Mouse (Mus musculus) heart, postnatal 10 days (tissue): ENCODE results near the gene Npas1. TPM values are rescaled to one million over a fixed set of nuclear protein-coding genes. Genes with fewer than 3 reads are reported as not detected.
A peak's percentile ranks its signal among the peaks of the same experiment; 100 is the strongest.

Experiments
- DNase-seq, 2 experiments: peaks; one replicate each; pipeline ENCODE4 v3.0.0; 2021
- intact Hi-C: fragments of 180-260 bp; cut with DNase I; formaldehyde crosslinking; loops from one replicate; pipeline ENCODE4 v1.15.1; 2025
- total RNA-seq, 2 experiments: library from RNA; stranded (reverse); gene quantifications; 2 replicates each; pipeline ENCODE4 v1.2.3; 2021

The Npas1 gene
- total RNA-seq, 2 experiments from 2014 or later = not detected

DNA sequence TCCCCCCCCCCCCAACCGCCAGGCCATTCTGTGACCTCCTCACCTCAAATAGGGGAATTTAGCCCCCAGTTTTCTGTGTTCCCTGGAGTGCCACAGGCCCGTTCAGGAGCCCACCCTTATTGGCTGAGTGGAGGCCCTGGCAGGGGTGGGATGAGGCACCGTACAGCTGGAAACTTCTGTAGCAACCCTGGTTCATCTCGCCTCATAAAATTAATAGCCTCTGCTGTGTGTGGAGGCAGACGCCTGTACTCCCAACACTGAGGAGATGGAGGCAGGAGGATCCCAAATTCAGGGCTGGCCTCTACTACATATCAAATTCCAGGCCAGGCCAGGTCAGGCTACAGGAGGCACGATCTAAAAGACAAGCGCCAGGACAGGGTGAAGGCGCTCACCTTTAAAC, 3.7 kb downstream of the Npas1 start:
- no peak for DNase-seq
- intact Hi-C loops = no loop called here

GRCm38 (mm10) chr7:16472116-16472709, 5.3 kb downstream of the Npas1 start:
- intact Hi-C loops = no loop called here
- no peak for DNase-seq

DNA sequence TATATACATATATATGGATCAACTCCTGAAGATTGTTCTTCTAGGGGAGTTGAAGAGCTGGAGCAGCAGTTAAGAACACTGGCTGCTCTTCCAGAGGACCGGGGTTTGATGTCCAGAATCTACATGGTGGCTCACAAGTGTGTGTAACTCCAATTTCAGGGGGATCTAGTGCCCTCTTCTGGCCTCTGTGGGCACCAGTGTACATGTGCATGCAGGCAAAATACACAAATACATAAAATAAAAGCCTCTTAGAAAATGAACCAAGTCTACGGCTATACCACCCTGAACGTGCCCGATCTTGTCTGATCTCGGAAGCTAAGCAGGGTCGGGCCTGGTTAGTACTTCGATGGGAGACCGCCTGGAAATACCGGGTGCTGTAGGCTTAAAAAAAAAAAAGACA, 6.0 kb downstream of the Npas1 start:
- no peak for DNase-seq
- intact Hi-C loops = no loop called here

- intact Hi-C loops = no loop called here
- no peak for DNase-seq
Observed at GRCm38 (mm10) chr7:16468115-16468514, 9.4 kb downstream of the Npas1 start.

DNA sequence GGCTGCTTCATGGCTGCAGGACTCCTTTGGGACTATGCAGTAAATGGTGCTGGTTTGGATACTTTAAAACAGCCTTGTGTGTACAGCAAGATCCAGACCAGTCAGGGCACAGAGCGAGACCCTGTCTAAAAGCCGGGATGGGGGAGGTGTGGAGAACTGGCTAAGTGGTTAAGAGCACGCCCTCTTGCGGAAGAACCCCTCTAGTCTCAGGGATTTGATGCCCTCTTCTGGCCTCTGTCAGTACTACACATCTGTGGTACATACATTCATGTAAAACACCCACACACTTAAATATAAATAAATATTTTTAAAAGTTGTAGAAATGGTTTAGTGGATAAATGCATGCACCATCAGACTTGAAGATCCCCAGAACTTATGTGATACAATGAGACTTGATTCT, 11.0 kb downstream of the Npas1 start:
- peak in 1 of 2 experiments; percentile 20 for DNase-seq
- intact Hi-C loops = no loop called here

GRCm38 (mm10) chr7:16465568-16465967, 12.0 kb downstream of the Npas1 start:
- intact Hi-C loops = loop anchor here (1.0 to 2.0 kb wide), 3 partner anchors 26 to 154 kb away; no protein-coding TSS in a partner anchor
- DNase-seq = no peak

DNA sequence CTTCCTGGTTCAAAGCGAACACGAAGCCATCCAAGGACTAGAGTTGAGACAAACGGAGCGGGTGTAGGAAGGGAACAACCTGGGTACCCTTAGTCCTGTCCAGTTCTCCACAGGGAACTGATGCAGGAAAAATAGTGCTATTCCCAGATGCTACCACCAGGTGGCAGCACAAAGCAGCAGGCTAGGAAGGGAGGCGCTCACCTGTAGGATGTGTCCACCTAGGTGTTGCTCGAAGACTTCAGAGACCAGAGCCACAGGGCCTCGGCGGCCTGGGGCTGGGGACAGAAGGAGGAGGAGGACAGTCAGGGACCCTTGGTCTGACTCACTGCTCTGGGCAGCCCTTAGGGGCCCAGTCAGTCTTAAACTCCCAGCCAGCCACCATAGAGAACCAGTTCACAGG, 12.4 kb downstream of the Npas1 start:
- peak; percentile 74 to 83 for DNase-seq
- intact Hi-C loops = loop anchor here (1.0 to 2.0 kb wide), 3 partner anchors 26 to 154 kb away; no protein-coding TSS in a partner anchor

DNA sequence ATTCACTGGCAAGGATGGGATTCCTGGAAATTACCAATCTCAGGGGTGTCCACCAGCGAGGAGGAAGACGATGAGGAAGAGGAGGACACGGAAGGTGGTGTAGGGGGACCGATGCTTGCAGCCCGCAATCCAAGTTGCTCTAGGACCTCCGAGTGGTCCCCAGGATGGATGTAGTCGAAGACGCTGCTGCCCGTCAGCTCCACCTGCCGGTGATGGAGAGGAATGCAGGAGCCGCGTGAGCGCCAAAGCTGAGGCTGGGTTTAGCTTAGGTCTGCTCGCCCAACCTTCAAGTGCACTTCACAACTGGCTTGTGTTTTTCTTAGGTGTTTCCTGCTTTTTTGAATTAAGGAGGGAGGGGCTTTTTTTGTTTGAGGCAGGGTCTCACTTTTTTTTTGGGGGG, 14.3 kb downstream of the Npas1 start:
- intact Hi-C loops = loop anchor here (1.0 to 5.0 kb wide), 2 partner anchors 67 to 86 kb away; no protein-coding TSS in a partner anchor
- DNase-seq = peak; percentile 89 to 93

GRCm38 (mm10) chr7:16461705-16462104, 15.8 kb downstream of the Npas1 start:
- intact Hi-C loops = loop anchor here (5.0 kb wide), 1 partner anchor 84 kb away; no protein-coding TSS in a partner anchor
- DNase-seq = no peak

GRCm38 (mm10) chr7:16461151-16461550, 16.4 kb downstream of the Npas1 start:
- intact Hi-C loops = loop anchor here (5.0 kb wide), 1 partner anchor 84 kb away; no protein-coding TSS in a partner anchor
- DNase-seq = no peak

DNA sequence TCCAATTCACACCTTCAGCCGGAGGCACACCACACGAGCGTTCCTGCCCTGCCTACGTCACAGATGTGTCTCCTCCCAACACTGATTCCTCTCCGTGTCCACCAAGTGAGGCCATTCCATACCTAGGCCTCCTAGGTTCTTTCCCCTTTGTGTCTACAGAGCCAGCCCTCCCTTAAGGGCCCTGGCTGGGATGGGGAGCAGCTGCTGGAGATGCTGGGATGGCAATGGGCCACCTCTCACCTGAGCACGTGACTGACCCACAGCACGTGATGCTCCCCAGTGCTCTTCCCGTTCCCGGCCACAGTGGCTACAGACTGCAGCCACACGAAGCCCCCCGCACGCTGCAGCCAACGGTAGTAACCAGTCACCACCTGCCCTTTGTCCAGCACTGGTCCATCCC, 17.0 kb downstream of the Npas1 start:
- intact Hi-C loops = loop anchor here (5.0 kb wide), 1 partner anchor 83 kb away; no protein-coding TSS in a partner anchor
- no peak for DNase-seq

DNA sequence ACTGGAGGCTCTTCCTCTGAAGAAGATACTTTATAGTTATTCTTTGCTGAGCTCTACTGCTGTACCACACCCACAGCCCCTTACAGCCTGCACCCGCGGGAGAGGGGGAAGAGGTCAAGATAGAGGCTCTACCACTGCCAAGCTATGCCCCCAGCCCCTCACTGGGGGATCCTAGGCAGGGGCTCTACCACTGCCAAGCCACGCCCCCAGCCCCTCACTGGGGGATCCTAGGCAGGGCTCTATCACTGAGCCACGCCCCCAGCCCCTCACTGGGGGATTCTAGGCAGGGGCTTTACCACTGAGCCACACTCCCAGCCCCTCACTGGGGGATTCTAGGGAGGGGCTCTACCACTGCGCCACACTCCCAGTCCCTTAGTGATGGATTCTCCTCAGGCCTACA, 21.2 kb downstream of the Npas1 start:
- DNase-seq = no peak
- intact Hi-C loops = no loop called here

GRCm38 (mm10) chr7:16455016-16455415, 22.5 kb downstream of the Npas1 start:
- no peak for DNase-seq
- intact Hi-C loops = no loop called here

DNA sequence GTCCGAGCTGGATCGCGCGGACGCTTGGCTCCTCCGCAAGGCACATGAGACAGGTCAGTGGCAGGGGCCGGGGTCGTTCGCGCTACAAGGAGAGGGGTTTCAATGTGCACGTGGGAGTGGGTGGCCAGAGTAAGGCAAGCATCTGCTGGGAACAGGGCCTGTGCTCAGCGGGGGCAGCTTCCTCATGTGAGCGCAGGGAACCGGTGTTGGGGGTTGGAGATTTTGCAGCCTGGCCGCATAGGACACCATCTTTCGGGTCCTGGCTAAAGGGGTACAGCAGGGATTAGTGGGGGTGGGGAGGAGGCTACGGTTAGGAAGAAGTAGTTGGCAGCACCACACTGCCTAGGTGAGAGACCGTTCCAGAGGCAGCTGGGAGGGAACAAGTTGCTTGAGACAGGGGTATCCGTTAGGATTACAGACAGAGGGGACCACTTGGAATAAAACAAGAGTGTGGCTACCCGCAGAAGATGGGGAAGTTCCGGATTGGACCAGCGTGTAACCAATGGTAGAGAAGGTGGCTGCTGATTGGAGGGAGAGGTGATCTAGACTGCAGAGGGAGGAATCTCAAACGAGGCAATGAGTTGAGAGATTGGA, 24.3 kb downstream of the Npas1 start:
- intact Hi-C loops = no loop called here
- DNase-seq = peak; percentile 46 to 68

DNA sequence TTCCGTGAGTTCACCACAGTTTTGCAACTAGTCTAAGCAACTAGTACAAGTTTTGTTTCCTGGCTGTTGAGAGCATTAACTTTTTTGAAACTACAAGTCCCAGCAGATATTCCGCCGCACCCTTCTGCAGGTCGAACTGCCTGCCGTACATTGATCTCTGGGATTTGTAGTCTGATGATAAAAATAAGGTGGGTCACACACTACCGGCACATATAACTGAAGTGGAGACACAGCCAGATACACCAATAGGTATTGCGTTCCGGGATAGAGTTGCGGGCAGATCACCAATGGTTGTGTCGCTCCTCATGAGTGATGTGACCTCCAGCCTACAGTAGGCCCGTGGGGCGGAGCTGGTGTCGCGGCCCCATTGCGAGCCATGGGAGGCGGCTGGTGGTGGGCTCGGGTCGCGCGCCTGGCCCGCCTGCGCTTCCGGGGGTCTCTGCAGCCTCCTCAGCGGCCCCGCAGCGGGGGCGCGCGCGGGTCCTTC, 24.9 kb downstream of the Npas1 start, which contains the start of gene Tmem160:
TSS of gene Tmem160 (plus strand) at position 193 of the 487 bp plus-strand sequence.
- intact Hi-C loops = no loop called here
- peak; percentile 94 to 95 for DNase-seq

DNA sequence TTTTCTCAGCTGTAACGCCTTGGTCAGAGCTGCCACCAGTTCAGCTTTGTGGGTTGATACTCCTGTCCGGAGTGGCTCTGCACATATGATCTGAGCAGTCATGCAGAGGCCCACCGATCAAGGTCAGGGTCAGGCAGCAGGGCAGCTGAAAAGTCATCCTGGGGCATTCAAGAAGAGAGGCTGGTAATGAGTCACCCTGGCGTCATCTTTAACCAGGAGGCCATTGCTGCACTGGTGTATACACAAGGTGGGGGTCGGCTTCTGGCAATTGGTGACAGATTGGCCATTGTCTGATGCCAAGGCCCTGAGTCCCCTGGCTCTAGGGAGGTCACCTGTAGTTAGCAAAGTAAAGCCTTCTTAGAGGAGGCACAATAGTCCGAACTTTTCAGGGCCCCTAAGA, 25.9 kb downstream of the Npas1 start:
- intact Hi-C loops = no loop called here
- DNase-seq = no peak

GRCm38 (mm10) chr7:16441241-16441640, 36.3 kb downstream of the Npas1 start:
- intact Hi-C loops = no loop called here
- DNase-seq = no peak

DNA sequence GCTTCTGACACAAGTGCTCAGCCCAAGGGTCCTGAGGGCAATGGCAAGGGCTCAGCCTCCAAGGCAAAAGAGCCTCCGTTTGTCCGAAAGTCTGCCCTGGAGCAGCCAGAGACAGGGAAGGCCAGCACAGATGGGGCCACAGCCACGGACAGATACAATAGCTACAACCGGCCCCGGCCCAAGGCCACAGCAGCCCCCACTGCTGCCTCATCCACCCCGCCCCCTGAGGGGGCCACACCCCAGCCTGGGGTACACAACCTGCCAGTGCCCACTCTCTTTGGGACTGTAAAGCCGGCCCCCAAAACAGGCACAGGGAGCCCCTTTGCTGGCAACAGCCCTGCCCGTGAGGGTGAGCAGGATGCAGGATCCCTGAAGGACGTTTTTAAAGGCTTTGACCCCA, 42.4 kb downstream of the Npas1 start:
- DNase-seq = no peak
- intact Hi-C loops = no loop called here

GRCm38 (mm10) chr7:16433352-16433971, 44.1 kb downstream of the Npas1 start:
- DNase-seq = no peak
- intact Hi-C loops = no loop called here

GRCm38 (mm10) chr7:16426129-16426729, 51.3 kb downstream of the Npas1 start:
- peak; percentile 88 to 92 for DNase-seq
- intact Hi-C loops = loop anchor here (1.0 to 2.0 kb wide), 2 partner anchors 30 to 39 kb away; no protein-coding TSS in a partner anchor

DNA sequence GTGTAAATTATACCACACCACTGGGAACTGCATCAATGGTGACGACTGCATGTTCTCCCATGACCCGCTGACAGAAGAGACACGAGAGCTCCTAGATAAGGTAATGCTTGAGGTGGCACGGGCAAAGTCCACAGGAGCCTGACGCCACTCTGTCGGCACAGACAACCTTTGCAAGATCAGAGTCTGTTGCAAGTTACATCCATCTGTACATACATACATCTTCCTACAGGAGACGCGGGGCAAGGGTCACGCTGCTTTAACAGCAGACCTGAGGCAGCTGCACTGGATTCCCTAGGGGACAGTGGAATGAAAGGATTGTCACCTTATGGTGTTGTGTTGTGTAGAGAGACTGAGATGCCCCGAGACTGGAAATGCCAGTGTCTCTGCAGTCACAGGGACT, 51.8 kb downstream of the Npas1 start:
- intact Hi-C loops = loop anchor here (1.0 to 2.0 kb wide), 2 partner anchors 29 to 39 kb away; no protein-coding TSS in a partner anchor
- DNase-seq = no peak
